Mouse (Mus musculus) lung, embryonic 16.5 days (tissue): ENCODE measurements around the gene Dync1i2. TPM values are rescaled to one million over a fixed set of nuclear protein-coding genes. Genes with fewer than 3 reads are reported as not detected.

Experiments
- ATAC-seq: fragments of 200-750 bp; cut with Nextera tagmentation; 2 replicates; pipeline ENCODE4 v1.8.0; 2017; ENCODE audit warnings: low read depth, mild to moderate bottlenecking, moderate library complexity
- H3K27ac ChIP-seq: fragments of 300-500 bp; sonication (generic); 2 replicates; pipeline ENCODE4 v1.5.1; 2014; ENCODE audit warnings: mild to moderate bottlenecking, control low read depth, low read length
- H3K27me3 ChIP-seq: fragments of 300-500 bp; sonication (generic); 2 replicates; pipeline ENCODE4 v1.6.1; 2014; ENCODE audit warnings: low read depth, low read length, mixed read lengths; ENCODE audit not compliant: control insufficient read depth, insufficient read depth
- H3K36me3 ChIP-seq: fragments of 300-500 bp; sonication (generic); 2 replicates; pipeline ENCODE4 v1.6.1; 2014; ENCODE audit warnings: low read length; ENCODE audit not compliant: control insufficient read depth, insufficient read depth
- H3K4me1 ChIP-seq: fragments of 300-500 bp; sonication (generic); replicated peaks from 2 replicates; pipeline ENCODE4 v1.6.1; 2014; ENCODE audit warnings: low read length, mixed read lengths; ENCODE audit not compliant: control insufficient read depth, insufficient read depth
- H3K4me2 ChIP-seq: fragments of 300-500 bp; sonication (generic); 2 replicates; pipeline ENCODE4 v1.6.1; 2014; ENCODE audit warnings: low read depth, low read length, control low read depth
- H3K4me3 ChIP-seq: fragments of 300-500 bp; sonication (generic); 2 replicates; pipeline ENCODE4 v1.5.1; 2014; ENCODE audit warnings: mild to moderate bottlenecking, low read length, control low read depth
- H3K9ac ChIP-seq: fragments of 300-500 bp; sonication (generic); 2 replicates; pipeline ENCODE4 v1.6.1; 2014; ENCODE audit warnings: low read length, control low read depth
- H3K9me3 ChIP-seq: fragments of 300-500 bp; sonication (generic); 2 replicates; pipeline ENCODE4 v1.6.1; 2016; ENCODE audit warnings: low read length; ENCODE audit not compliant: control insufficient read depth
- WGBS: fragments of 180-500 bp; shearing (Covaris S2); extraction: QIAGEN DNeasy Blood & Tissue Kit; methylation state at CpG from one replicate; pipeline ENCODE4 v1.1.7; 2014; 5-methylcytosine and 5-hydroxymethylcytosine counted together
- polyA plus RNA-seq: library from polyadenylated mRNA; unstranded; fragments of >200 nt; fragmentation: Nextera tagmentation; extraction: Ambion mirVana; gene quantifications from 2 replicates; pipeline ENCODE4 v1.2.1, GENCODE M21; 2015

The Dync1i2 gene
- polyA plus RNA-seq, 1 experiment from 2014 or later = 104 TPM

DNA sequence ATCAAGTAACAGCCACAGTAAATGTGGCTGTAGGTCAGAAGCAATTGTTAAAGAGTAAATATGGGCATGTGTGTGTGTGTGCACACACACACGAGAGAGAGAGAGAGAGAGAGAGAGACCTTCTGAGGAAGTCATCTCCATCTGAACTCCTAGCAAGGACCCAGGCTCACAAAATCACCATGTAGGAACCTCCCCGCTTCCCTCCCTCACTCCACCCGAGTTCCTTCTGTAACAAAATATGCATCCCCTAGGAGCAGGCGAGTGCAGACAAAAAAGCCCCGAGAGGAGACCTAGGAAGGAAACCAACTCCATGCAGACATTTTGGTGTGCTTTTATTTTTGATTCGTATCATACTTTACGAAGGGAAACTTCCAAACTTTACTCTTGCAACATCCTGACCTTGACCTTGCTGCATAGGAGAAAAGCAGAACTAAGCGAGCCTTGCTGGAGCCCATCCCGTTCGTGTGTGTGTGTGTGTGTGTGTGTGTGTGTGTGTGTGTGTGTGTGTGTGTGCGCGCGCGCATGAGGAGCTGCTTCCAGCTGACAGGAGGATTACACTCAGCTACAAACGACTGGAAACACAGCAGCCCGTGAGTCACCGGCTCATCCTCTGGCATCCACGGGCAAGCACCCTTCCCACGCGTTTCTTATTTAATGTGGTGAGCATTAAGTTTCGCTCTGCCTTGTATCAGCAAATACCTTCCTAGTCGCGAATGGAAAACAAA is 62.6 kb downstream of the Dync1i2 start:
- H3K27ac ChIP-seq = peak overlapping the region; percentile 15; the same call in 1 of the 2 replicates
- no peaks in the 10 kb centered on the region for H3K9me3 ChIP-seq
- peaks cover 5% of the 10 kb centered on the region; the same call in 1 of the 2 replicates for H3K36me3 ChIP-seq
- no peaks in the 10 kb centered on the region for H3K4me1 ChIP-seq
- H3K4me3 ChIP-seq = peak overlapping the region; percentile 47
- no peaks in the 10 kb centered on the region for H3K27me3 ChIP-seq
- ATAC-seq = peak; percentile 72
- H3K4me2 ChIP-seq = peak overlapping the region; percentile 44
- WGBS = 36% methylated on average over 23 of the region's 23 CpGs
- 0 out of 2 replicates have a peak overlapping the region, but pooled peaks have one; percentile 34 for H3K9ac ChIP-seq

DNA sequence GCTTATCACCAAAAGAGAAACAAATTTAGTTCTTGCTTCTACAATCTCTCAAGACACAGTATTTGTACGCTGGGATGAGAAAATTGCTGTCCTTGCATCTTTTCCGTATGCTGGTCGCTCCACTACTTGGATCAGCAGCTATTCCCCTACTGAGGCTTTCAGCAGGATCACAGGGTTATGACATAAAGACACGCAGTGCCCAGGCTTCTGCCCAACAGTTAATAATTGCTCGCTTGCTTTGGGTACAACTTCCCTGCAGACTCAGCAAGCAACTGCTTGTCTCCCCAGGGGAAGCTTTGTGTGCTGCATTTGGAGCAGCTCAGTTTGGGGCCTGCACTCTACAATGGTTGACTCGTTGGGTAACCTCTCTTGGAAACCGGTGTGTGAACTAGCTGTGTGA is 64.2 kb downstream of the Dync1i2 start:
- no peaks in the 10 kb centered on the region for H3K27me3 ChIP-seq
- no peaks in the 10 kb centered on the region for H3K9me3 ChIP-seq
- H3K27ac ChIP-seq = no peak overlapping the region
- H3K36me3 ChIP-seq = peaks cover 5% of the 10 kb centered on the region; the same call in 1 of the 2 replicates
- ATAC-seq = no peak
- H3K4me3 ChIP-seq = no peak overlapping the region
- WGBS = 75% methylated on average over 7 of the region's 7 CpGs
- no peak overlapping the region for H3K4me2 ChIP-seq
- H3K9ac ChIP-seq = no peak overlapping the region
- no peaks in the 10 kb centered on the region for H3K4me1 ChIP-seq

DNA sequence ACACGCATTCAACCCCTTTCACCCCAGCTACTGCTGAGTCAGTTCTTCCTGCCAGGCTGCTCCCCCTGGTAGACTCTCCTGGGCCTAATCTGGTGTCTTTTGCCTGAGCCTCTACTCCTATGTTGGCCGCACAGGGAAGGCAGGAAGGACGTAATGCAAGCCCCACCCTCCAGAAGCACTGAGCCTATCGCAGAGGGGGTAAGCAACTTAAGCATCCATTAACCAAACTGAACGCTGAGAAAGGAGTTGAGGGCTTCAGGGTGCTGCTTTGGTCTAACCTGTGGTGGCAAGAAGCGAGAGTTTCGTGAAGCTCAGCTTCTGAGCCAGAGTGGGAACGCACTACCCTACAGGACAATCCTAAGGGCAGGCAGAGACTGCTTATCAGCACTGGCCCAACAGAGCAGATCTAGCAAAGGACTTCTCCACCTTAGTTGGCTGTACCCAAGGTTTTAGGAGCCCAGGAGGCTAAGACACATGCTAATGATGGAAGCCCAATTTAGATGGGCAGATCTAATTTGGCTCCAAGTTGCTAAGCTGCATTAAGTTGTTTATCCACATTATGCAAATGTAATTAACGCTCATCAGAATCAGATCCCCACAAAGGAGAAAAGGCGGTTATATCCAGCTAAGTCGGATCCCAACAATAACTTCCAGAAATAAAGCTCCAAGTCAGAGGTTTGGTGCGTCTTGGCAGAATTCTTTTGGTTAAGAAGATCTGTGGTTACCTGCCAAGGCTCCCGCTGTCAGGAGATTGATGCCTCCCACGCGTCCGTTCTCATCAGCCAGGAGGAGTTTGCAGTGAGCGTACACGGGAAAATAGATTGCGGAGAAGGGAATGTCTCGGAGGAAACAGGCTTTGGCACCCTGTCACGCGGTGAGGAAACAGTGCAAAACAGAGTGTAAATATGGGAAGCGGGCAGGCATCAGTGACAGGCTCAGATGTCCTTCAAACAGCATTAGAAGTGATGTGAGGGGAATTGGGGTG is 67.6 kb downstream of the Dync1i2 start:
- Histone ChIP-seq H3K27me3 (no peaks in the 10 kb centered on the region), H3K4me3 (no peak overlapping the region), H3K4me1 (no peaks in the 10 kb centered on the region), H3K4me2 (no peak overlapping the region), H3K36me3 (peaks cover 9% of the 10 kb centered on the region), H3K9me3 (no peaks in the 10 kb centered on the region), H3K9ac (no peak overlapping the region), H3K27ac (no peak overlapping the region)
- no peak for ATAC-seq
- 62% methylated on average over 23 of the region's 23 CpGs for WGBS

DNA sequence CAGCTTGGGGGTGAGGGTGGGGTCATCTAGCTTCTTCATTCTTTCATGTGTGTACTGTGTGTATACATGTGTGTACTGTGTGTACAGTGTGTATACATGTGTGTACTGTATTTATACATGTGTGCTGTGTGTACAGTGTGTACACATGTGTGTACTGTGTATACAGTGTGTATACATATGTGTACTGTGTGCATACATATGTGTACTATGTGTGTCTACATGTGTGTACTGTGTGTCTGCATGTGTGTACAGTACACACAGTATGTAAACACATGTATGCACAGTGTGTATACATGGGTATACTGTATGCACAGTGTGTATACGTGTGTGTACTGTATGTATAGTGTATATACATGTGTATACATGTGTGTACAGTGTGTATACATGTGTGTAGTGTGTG is 70.5 kb downstream of the Dync1i2 start:
- Histone ChIP-seq H3K9me3 (no peaks in the 10 kb centered on the region), H3K4me2 (no peak overlapping the region), H3K36me3 (peaks cover 4% of the 10 kb centered on the region; the same call in 1 of the 2 replicates), H3K27me3 (no peaks in the 10 kb centered on the region), H3K4me1 (no peaks in the 10 kb centered on the region), H3K27ac (no peak overlapping the region), H3K4me3 (no peak overlapping the region), H3K9ac (no peak overlapping the region)
- 88% methylated on average over 1 of the region's 1 CpGs for WGBS
- ATAC-seq = no peak

DNA sequence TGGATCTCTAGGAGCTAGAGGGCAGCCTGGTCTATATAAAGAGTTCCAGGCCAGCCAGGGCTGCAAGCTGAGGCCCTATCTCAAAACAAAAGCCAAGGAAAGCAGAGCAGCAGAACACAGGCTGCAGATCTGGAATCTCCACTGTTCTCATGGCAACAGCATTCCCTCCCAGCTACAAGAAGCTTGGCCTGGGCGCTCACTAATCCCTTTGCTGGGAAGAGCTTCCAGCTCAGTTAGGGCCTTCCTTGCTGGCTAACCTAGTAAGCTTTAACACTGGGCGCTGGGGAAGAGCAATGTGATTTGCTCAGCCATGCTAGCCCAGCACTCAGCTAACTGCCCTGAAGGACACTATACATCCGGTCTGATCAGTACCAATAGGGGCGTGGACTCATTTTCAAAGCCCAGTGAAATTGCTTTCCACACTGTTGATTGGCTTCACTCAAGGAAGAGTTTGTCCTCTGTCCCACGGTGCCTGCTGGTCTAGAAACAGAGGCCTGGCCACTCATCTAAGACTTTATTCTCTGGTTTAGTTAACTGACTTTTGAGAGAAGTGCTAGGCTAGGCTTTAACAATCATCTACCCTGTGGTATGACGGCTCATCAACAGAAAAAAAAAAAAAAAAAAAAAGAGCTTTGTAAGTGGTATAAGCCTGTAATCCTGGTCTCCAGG is 78.7 kb downstream of the Dync1i2 start:
- H3K36me3 ChIP-seq = no peaks in the 10 kb centered on the region
- WGBS = 73% methylated on average over 6 of the region's 6 CpGs
- no peak overlapping the region for H3K27ac ChIP-seq
- no peak overlapping the region for H3K4me2 ChIP-seq
- no peak for ATAC-seq
- H3K4me3 ChIP-seq = no peak overlapping the region
- H3K9ac ChIP-seq = no peak overlapping the region
- no peaks in the 10 kb centered on the region for H3K27me3 ChIP-seq
- peaks cover 3% of the 10 kb centered on the region; the same call in 1 of the 2 replicates for H3K4me1 ChIP-seq
- no peaks in the 10 kb centered on the region for H3K9me3 ChIP-seq

DNA sequence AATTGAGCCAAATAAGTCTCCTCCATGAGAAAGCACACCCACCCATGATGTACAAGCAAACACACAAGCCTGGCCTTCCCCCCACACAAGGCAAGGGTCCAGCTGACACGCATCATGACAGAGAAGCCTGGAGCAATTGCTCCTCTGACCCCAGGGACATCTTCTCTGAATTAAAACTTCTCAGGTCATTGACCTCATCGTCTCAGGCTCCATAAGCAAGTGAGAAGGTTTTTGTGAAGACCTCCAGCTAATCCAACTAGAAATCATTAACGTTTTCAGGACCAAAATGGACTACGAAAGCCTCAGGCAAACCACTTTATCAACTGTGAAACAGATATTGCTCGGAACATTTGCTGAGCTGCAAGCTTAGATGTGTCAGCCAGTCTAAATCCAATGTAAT is 80.1 kb downstream of the Dync1i2 start:
- H3K27me3 ChIP-seq = no peaks in the 10 kb centered on the region
- H3K4me3 ChIP-seq = no peak overlapping the region
- 56% methylated on average over 5 of the region's 5 CpGs for WGBS
- H3K36me3 ChIP-seq = no peaks in the 10 kb centered on the region
- no peak overlapping the region for H3K27ac ChIP-seq
- H3K4me2 ChIP-seq = no peak overlapping the region
- H3K9me3 ChIP-seq = no peaks in the 10 kb centered on the region
- H3K9ac ChIP-seq = no peak overlapping the region
- H3K4me1 ChIP-seq = peaks cover 3% of the 10 kb centered on the region; the same call in 1 of the 2 replicates
- no peak for ATAC-seq

DNA sequence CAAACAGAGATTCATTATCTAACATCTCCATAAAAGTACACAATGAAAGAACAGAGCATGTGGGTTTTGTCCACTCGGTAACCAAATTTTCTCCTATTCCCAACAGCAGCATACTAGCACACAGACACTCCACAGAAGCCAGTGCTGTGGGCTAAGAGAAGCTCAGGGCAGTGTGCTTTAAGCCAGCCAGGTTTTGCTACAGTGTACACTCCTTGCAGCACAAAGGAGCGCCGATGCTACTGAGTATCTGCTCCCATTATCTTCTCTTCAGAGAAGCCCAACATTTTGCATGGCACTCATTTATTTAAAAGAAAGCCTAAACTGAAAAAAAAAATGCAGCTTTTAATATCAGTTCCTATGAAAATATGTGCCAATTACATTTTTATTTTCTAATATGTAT is 82.5 kb downstream of the Dync1i2 start:
- Histone ChIP-seq H3K27ac (no peak overlapping the region), H3K9me3 (no peaks in the 10 kb centered on the region), H3K36me3 (no peaks in the 10 kb centered on the region), H3K9ac (no peak overlapping the region), H3K4me2 (no peak overlapping the region), H3K4me1 (peaks cover 3% of the 10 kb centered on the region; the same call in 1 of the 2 replicates), H3K27me3 (no peaks in the 10 kb centered on the region), H3K4me3 (no peak overlapping the region)
- 63% methylated on average over 3 of the region's 3 CpGs for WGBS
- no peak for ATAC-seq

DNA sequence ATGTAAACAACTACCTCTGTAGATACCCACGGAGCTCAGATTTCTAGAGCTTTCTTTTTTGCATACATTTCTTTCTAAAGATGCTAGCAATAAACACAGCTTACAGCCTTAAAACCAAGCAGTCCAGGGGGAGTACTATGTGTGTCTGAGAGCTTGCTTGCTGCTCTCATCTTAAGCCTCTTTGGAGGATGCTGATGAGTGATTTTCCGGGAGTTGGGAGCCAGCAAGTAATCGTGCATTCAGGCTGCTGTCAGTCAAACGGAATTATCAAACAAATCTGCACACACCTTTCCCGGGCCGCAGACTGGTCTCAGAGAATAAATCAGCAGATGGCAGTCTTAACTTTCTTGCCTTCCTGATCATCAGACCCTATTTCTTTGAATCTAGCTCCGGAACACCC is 83.0 kb downstream of the Dync1i2 start:
- no peak for ATAC-seq
- H3K27ac ChIP-seq = no peak overlapping the region
- no peak overlapping the region for H3K4me2 ChIP-seq
- peaks cover 3% of the 10 kb centered on the region; the same call in 1 of the 2 replicates for H3K4me1 ChIP-seq
- 19% methylated on average over 7 of the region's 7 CpGs for WGBS
- no peaks in the 10 kb centered on the region for H3K36me3 ChIP-seq
- H3K9me3 ChIP-seq = no peaks in the 10 kb centered on the region
- no peak overlapping the region for H3K4me3 ChIP-seq
- H3K27me3 ChIP-seq = no peaks in the 10 kb centered on the region
- no peak overlapping the region for H3K9ac ChIP-seq

DNA sequence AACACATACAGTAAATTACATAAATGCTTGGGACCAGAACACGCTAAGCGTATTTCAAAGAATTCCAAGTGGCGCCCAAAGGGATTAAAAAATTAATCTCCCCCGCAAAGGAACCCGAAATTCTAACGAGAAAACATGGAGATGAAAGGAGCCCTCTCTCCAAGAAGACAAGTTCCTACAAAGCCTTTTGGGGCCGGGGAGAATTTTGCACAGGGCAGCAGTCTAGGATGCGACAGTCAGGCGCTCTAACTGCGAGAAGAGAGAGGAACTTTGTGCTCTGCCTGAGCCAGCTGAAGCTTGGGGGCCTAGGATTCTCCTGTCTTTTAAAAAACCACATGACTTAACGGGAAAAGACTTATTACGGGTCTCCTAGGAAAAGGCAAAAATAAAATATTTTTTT is 84.3 kb downstream of the Dync1i2 start:
- Histone ChIP-seq H3K4me1 (no peaks in the 10 kb centered on the region; the same call in 1 of the 2 replicates), H3K27ac (no peak overlapping the region), H3K9me3 (no peaks in the 10 kb centered on the region), H3K27me3 (no peaks in the 10 kb centered on the region), H3K36me3 (no peaks in the 10 kb centered on the region), H3K4me3 (no peak overlapping the region), H3K9ac (no peak overlapping the region), H3K4me2 (no peak overlapping the region)
- no peak for ATAC-seq
- 87% methylated on average over 12 of the region's 12 CpGs for WGBS
